ENCODE assay signal across 8 mouse cellular contexts in the genomic region with DNA sequence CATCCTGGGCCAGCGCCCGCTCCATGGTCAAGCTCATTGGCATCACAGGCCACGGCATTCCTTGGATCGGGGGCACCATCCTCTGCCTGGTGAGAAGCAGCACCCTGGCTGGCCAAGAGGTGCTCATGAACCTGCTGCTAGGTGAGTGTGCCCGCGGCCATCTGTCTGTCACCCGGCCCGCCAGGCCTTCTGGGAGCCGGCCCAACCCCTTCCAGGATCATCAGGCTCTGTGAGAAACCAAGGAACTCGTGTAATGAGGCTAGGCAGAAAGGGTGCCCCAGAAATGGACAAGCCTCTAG. TPM values are rescaled to one million over a fixed set of nuclear protein-coding genes. Genes with fewer than 3 reads are reported as not detected.
DNase-seq lines count a peak whose midpoint lies in the region; ATAC-seq lines count a peak whose summit lies in the region.

No protein-coding gene starts in this region.

- H3K27ac ChIP-seq in heart, embryonic 13.5 days (replicated peaks) = peak overlapping the region; percentile 64
- H3K27ac ChIP-seq in hindbrain, embryonic 11.5 days (ENCODE audit: low read depth, low read length) = peak overlapping the region; percentile 61
- H3K27ac ChIP-seq in midbrain, embryonic 13.5 days = peak overlapping the region; percentile 79

- 87% methylated on average over 10 of the region's 10 CpGs for WGBS in heart, embryonic 13.5 days
- 82% methylated on average over 10 of the region's 10 CpGs for WGBS in hindbrain, embryonic 11.5 days
- 81% methylated on average over 10 of the region's 10 CpGs for WGBS in midbrain, embryonic 13.5 days

- ATAC-seq in heart, embryonic 13.5 days (ENCODE audit: extremely low read depth, insufficient number of reproducible peaks, low FRiP score, low TSS enrichment) = no peak
- peak; percentile 37 for ATAC-seq in hindbrain, embryonic 11.5 days (ENCODE audit: low FRiP score)
- peak; percentile 35 for ATAC-seq in midbrain, embryonic 13.5 days
- ATAC-seq in activated CD4-positive, CD25-positive, alpha-beta regulatory T cell, adult 4 months = no peak

- no peaks in the 10 kb centered on the region for H3K9me3 ChIP-seq in heart, embryonic 13.5 days
- no peaks in the 10 kb centered on the region for H3K9me3 ChIP-seq in hindbrain, embryonic 11.5 days (ENCODE audit: control insufficient read depth, low read length)
- peaks cover 3% of the 10 kb centered on the region; the same call in 1 of the 2 replicates for H3K9me3 ChIP-seq in midbrain, embryonic 13.5 days

- no peak for DNase-seq in heart, postnatal 25 days (ENCODE audit: low spot score)
- peak; percentile 68 for DNase-seq in cerebellum, adult 8-10 months
- no peak for DNase-seq in hindbrain, embryonic 11.5 days (ENCODE audit: low spot score)
- DNase-seq in lung, postnatal 25 days (ENCODE audit: low spot score) = no peak
- DNase-seq in frontal cortex, postnatal 14 days (ENCODE audit: low spot score in 2 of 2) = no peak

- peaks cover 26% of the 10 kb centered on the region for H3K4me1 ChIP-seq in heart, embryonic 13.5 days
- peaks cover 5% of the 10 kb centered on the region; the same call in 1 of the 2 replicates for H3K4me1 ChIP-seq in hindbrain, embryonic 11.5 days (replicated peaks; ENCODE audit: control insufficient read depth, insufficient read depth, low read length)
- H3K4me1 ChIP-seq in midbrain, embryonic 13.5 days (replicated peaks) = peaks cover 22% of the 10 kb centered on the region

- H3K27me3 ChIP-seq in heart, embryonic 13.5 days (replicated peaks) = no peaks in the 10 kb centered on the region
- H3K27me3 ChIP-seq in hindbrain, embryonic 11.5 days (ENCODE audit: control insufficient read depth, insufficient read depth, low read length) = no peaks in the 10 kb centered on the region
- no peaks in the 10 kb centered on the region for H3K27me3 ChIP-seq in midbrain, embryonic 13.5 days

- intact Hi-C loops in heart, postnatal 25 days (cut with DNase I) = no loop called here

- peak overlapping the region; percentile 86 for H3K9ac ChIP-seq in heart, embryonic 13.5 days
- peak overlapping the region; percentile 13 for H3K9ac ChIP-seq in hindbrain, embryonic 11.5 days (ENCODE audit: low read depth, low read length)
- H3K9ac ChIP-seq in midbrain, embryonic 13.5 days (replicated peaks) = peak overlapping the region; percentile 77

- H3K4me2 ChIP-seq in heart, embryonic 13.5 days = peak overlapping the region; percentile 79
- peak overlapping the region; percentile 52 for H3K4me2 ChIP-seq in hindbrain, embryonic 11.5 days (replicated peaks; ENCODE audit: low read depth, low read length)
- H3K4me2 ChIP-seq in midbrain, embryonic 13.5 days (replicated peaks) = peak overlapping the region; percentile 60

- peak overlapping the region; percentile 55 for H3K4me3 ChIP-seq in heart, embryonic 13.5 days
- peak overlapping the region; percentile 29; the same call in 1 of the 2 replicates for H3K4me3 ChIP-seq in hindbrain, embryonic 11.5 days (ENCODE audit: low read depth, low read length)
- H3K4me3 ChIP-seq in midbrain, embryonic 13.5 days (replicated peaks) = peak overlapping the region; percentile 44

- peaks cover 21% of the 10 kb centered on the region for H3K36me3 ChIP-seq in heart, embryonic 13.5 days
- no peaks in the 10 kb centered on the region for H3K36me3 ChIP-seq in hindbrain, embryonic 11.5 days (ENCODE audit: control insufficient read depth, insufficient read depth, low read length)
- peaks cover 15% of the 10 kb centered on the region; the same call in 1 of the 2 replicates for H3K36me3 ChIP-seq in midbrain, embryonic 13.5 days

RNA-seq across cellular contexts. Expression of a gene that starts 0.7 kb away (rescaled TPM):
- 13.9 and 14.2 TPM in 2 replicates for polyA plus RNA-seq in heart, embryonic 13.5 days (2015; fragmentation: Nextera tagmentation; extraction: Ambion mirVana)
- 10 to 100 TPM; 31.8 to 33.7 TPM for total RNA-seq in heart, postnatal 25 days (2021)
- polyA plus RNA-seq in hindbrain, embryonic 11.5 days (2014; fragmentation: Nextera tagmentation; extraction: Ambion mirVana) = 5.5 and 7.5 TPM in 2 replicates
- polyA plus RNA-seq in midbrain, embryonic 13.5 days (2015; fragmentation: Nextera tagmentation; extraction: Ambion mirVana) = 16.6 and 19.1 TPM in 2 replicates
- polyA plus RNA-seq in activated CD4-positive, CD25-positive, alpha-beta regulatory T cell, adult 4 months (2017; shearing (Covaris generic)) = not detected

RNA-seq across cellular contexts. Expression of a gene that starts 11.4 kb away (rescaled TPM):
- polyA plus RNA-seq in heart, embryonic 13.5 days (2015; fragmentation: Nextera tagmentation; extraction: Ambion mirVana) = 29.3 and 32.8 TPM in 2 replicates
- 10 to 100 TPM; 20.0 TPM for total RNA-seq in heart, postnatal 25 days (2021)
- 0.91 and 1.3 TPM in 2 replicates for polyA plus RNA-seq in hindbrain, embryonic 11.5 days (2014; fragmentation: Nextera tagmentation; extraction: Ambion mirVana)
- 0.38 and 0.44 TPM in 2 replicates for polyA plus RNA-seq in midbrain, embryonic 13.5 days (2015; fragmentation: Nextera tagmentation; extraction: Ambion mirVana)
- 10 to 100 TPM; 23.6 to 27.1 TPM for polyA plus RNA-seq in activated CD4-positive, CD25-positive, alpha-beta regulatory T cell, adult 4 months (2017; shearing (Covaris generic))

RNA-seq across cellular contexts. Expression of a gene that starts 54.8 kb away (rescaled TPM):
- 24.5 and 25.1 TPM in 2 replicates for polyA plus RNA-seq in heart, embryonic 13.5 days (2015; fragmentation: Nextera tagmentation; extraction: Ambion mirVana)
- total RNA-seq in heart, postnatal 25 days (2021) = 10 to 100 TPM; 79.0 to 89.8 TPM
- polyA plus RNA-seq in hindbrain, embryonic 11.5 days (2014; fragmentation: Nextera tagmentation; extraction: Ambion mirVana) = 57.6 and 69.0 TPM in 2 replicates
- polyA plus RNA-seq in midbrain, embryonic 13.5 days (2015; fragmentation: Nextera tagmentation; extraction: Ambion mirVana) = 68.4 and 77.5 TPM in 2 replicates
- polyA plus RNA-seq in activated CD4-positive, CD25-positive, alpha-beta regulatory T cell, adult 4 months (2017; shearing (Covaris generic)) = 10 to 100 TPM; 32.0 to 32.6 TPM

Comparison
In these comparisons a context has a peak if more than half of its experiments do, and no peak if none do; other contexts are left out.
1. ATAC-seq: peak in hindbrain, embryonic 11.5 days (single experiment) and midbrain, embryonic 13.5 days (single experiment); none in heart, embryonic 13.5 days (single experiment) and activated CD4-positive, CD25-positive, alpha-beta regulatory T cell, adult 4 months (single experiment).
2. H3K9ac ChIP-seq: peak in every context shown above with its lines; median percentile 86 in heart, embryonic 13.5 days; 77 in midbrain, embryonic 13.5 days; 13 in hindbrain, embryonic 11.5 days.
3. RNA of a gene that starts 11.4 kb away (polyA plus RNA-seq): 29.3 to 32.8 TPM in heart, embryonic 13.5 days and 23.6 to 27.1 TPM in activated CD4-positive, CD25-positive, alpha-beta regulatory T cell, adult 4 months; 0.91 to 1.3 TPM in hindbrain, embryonic 11.5 days and 0.38 to 0.44 TPM in midbrain, embryonic 13.5 days; every median in the first group is over 10 times any median in the second.
4. Peak in every context shown above with its lines, with median percentiles within 50 percentile points of each other: H3K27ac ChIP-seq, H3K4me2 ChIP-seq and H3K4me3 ChIP-seq.